Mouse (Mus musculus): ENCODE data around the gene Haus3.

DNA sequence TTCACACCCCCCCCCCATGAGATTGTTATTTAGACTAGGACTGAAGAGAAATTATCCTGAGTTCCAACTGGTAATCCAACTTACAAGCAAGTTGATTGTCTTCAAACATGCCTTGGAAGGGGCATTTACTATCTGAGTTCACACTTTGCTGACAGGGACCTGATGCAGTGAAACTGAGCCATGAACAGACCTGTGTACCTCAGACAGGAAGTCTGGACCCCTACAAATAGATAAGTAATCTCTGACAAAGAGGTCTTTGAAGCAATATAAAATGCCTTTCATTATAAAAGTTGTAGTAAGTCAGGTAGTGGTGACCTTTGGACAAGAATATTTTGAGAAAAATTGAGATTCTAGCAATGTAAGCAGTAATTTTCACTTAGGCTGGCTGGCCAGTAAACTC lies 20.9 kb downstream of the Haus3 start:
- TF ChIP-seq CTCF (IDR thresholded peaks at IDR 0.05) (no peak), EP300 (IDR thresholded peaks at IDR 0.05) (no peak)

Measured in lung, postnatal 0 days (tissue).